Mouse (Mus musculus) olfactory bulb, adult 2 months (tissue): ENCODE measurements around the gene Pank2.

Experiments used
- CTCF ChIP-seq: fragments of 200-500 bp; IDR thresholded peaks from 2 replicates; pipeline ENCODE4 v1.5.1; 2012; ENCODE audit warnings: low read depth, mild to moderate bottlenecking, low read length, moderate library complexity; ENCODE audit not compliant: insufficient read depth
- POLR2A ChIP-seq: fragments of 200-500 bp; IDR thresholded peaks from 2 replicates; pipeline ENCODE4 v1.6.1; 2012; ENCODE audit warnings: mild to moderate bottlenecking, low read depth, low read length, moderate library complexity; ENCODE audit not compliant: insufficient read depth

- TF ChIP-seq CTCF = no peak
- TF ChIP-seq POLR2A = no peak
These were observed 42.2 kb downstream of the Pank2 start for GRCm38 (mm10) chr2:131304497-131304896.
